Mouse (Mus musculus) heart, embryonic 14.5 days (tissue): ENCODE measurements around the gene Clip4. TPM values are rescaled to one million over a fixed set of nuclear protein-coding genes. Genes with fewer than 3 reads are reported as not detected.

Source experiments
- ATAC-seq: fragments of 200-750 bp; cut with Nextera tagmentation; 2 replicates; pipeline ENCODE4 v1.8.0; 2017; ENCODE audit warnings: low read depth, moderate TSS enrichment; ENCODE audit not compliant: insufficient number of reproducible peaks, insufficient read depth, low FRiP score
- H3K27ac ChIP-seq, 2 experiments: fragments of 200-500 bp in 1 of 2; fragments of 300-500 bp in 1 of 2; sonication (generic) in 1 of 2; replicated peaks in 1 of 2; 2 replicates each; pipeline ENCODE4 v1.5.1; 2012 to 2014; ENCODE audit warnings: low read depth in 2 of 2, low read length in 2 of 2, control low read depth in 1 of 2, mild to moderate bottlenecking in 1 of 2, mixed read lengths in 1 of 2; ENCODE audit not compliant: control insufficient read depth in 1 of 2, insufficient read depth in 1 of 2
- H3K27me3 ChIP-seq: fragments of 300-500 bp; sonication (generic); 2 replicates; pipeline ENCODE4 v1.6.1; 2014; ENCODE audit warnings: mild to moderate bottlenecking, low read length, control low read depth; ENCODE audit not compliant: control insufficient read depth, insufficient read depth
- H3K36me3 ChIP-seq: fragments of 300-500 bp; sonication (generic); 2 replicates; pipeline ENCODE4 v1.6.1; 2014; ENCODE audit warnings: mild to moderate bottlenecking, control low read depth, low read length, mixed read lengths; ENCODE audit not compliant: control insufficient read depth, insufficient read depth
- H3K4me1 ChIP-seq, 2 experiments: fragments of 200-500 bp in 1 of 2; fragments of 300-500 bp in 1 of 2; sonication (generic) in 1 of 2; 2 replicates each; pipeline ENCODE4 v1.6.1; 2012 to 2014; ENCODE audit warnings: low read length in 2 of 2, control low read depth in 1 of 2, mixed read lengths in 1 of 2; ENCODE audit not compliant: control insufficient read depth in 2 of 2, insufficient read depth in 2 of 2
- H3K4me2 ChIP-seq: fragments of 300-500 bp; sonication (generic); 2 replicates; pipeline ENCODE4 v1.6.1; 2014; ENCODE audit warnings: mild to moderate bottlenecking, low read length
- H3K4me3 ChIP-seq, 2 experiments: fragments of 200-500 bp in 1 of 2; fragments of 300-500 bp in 1 of 2; sonication (generic) in 1 of 2; 2 replicates each; pipeline ENCODE4 v1.5.1; 2012 to 2014; ENCODE audit warnings: low read length in 2 of 2, mild to moderate bottlenecking in 2 of 2, control low read depth in 1 of 2, low read depth in 1 of 2, moderate library complexity in 1 of 2; ENCODE audit not compliant: control insufficient read depth in 1 of 2, insufficient read depth in 1 of 2
- H3K9ac ChIP-seq: fragments of 300-500 bp; sonication (generic); 2 replicates; pipeline ENCODE4 v1.6.1; 2014; ENCODE audit warnings: mild to moderate bottlenecking, low read length
- H3K9me3 ChIP-seq: fragments of 300-500 bp; sonication (generic); 2 replicates; pipeline ENCODE4 v1.6.1; 2016; ENCODE audit warnings: low read length, control low read depth; ENCODE audit not compliant: control insufficient read depth
- WGBS: fragments of 180-500 bp; shearing (Covaris S2); extraction: QIAGEN DNeasy Blood & Tissue Kit; methylation state at CpG from one replicate; pipeline ENCODE4 v1.1.7; 2014; 5-methylcytosine and 5-hydroxymethylcytosine counted together
- polyA plus RNA-seq: library from polyadenylated mRNA; unstranded; fragments of >200 nt; fragmentation: Nextera tagmentation; extraction: Ambion mirVana; gene quantifications from 2 replicates; pipeline ENCODE4 v1.2.1, GENCODE M21; 2014

Gene Clip4
- polyA plus RNA-seq, 1 experiment from 2014 or later: 45.3 TPM

DNA sequence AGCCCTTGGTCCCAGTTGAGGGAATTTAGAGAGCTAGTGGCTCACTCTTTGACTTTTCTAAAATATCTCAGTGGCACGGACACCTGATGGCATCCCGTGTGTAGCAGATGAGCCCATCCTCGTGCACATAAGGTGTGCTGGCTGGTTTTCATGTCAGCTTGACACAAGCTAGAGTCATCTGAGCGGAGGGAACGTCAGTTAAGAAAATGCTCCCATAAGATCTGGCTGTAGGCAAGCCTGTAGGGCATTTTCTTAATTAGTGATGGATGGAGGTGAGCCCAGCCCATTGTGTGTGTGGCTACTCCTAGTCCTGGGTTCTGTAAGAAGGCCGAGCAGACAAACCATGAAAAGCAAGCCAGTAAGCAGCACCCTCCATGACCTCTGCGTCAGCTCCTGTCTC lies 103.7 kb downstream of the Clip4 start:
- WGBS: 81% methylated on average over 7 of the region's 7 CpGs
- ATAC-seq: no peak
- Histone ChIP-seq H3K27ac (no peak overlapping the region), H3K9ac (no peak overlapping the region), H3K4me2 (no peak overlapping the region), H3K36me3 (no peaks in the 10 kb centered on the region), H3K9me3 (0 out of 2 replicates have a peak, but pooled peaks cover 2% of the 10 kb centered on the region), H3K4me3 (no peak overlapping the region), H3K27me3 (no peaks in the 10 kb centered on the region), H3K4me1 (peaks cover 4% of the 10 kb centered on the region in 2 experiments; a peak in 2 of 4 replicates)

DNA sequence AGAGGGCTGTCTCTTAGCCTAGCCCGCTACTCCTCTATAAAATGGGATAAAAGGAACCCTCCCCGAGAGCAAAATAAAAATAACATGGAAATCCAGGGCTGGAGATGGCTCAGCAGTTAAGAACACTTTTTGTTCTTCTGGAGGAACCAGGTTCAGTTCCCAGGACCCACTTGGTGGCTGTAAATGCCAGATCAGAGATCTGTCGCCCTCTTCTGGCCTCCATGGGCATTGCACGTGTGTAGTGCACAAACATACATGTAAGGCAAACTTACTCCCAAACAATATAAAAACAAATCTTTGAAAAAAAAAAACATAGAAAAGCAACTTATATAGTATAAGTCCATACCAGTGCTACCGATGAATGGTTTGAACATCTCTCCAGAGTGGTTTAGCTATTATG lies 104.7 kb downstream of the Clip4 start:
- no peak overlapping the region for H3K9ac ChIP-seq
- WGBS: 65% methylated on average over 5 of the region's 5 CpGs
- H3K9me3 ChIP-seq: 0 out of 2 replicates have a peak, but pooled peaks cover 2% of the 10 kb centered on the region
- no peaks in the 10 kb centered on the region for H3K27me3 ChIP-seq
- no peak for ATAC-seq
- H3K4me1 ChIP-seq: peaks cover 4% of the 10 kb centered on the region in 2 experiments; a peak in 2 of 4 replicates
- H3K4me3 ChIP-seq: no peak overlapping the region
- H3K4me2 ChIP-seq: no peak overlapping the region
- H3K36me3 ChIP-seq: no peaks in the 10 kb centered on the region
- H3K27ac ChIP-seq: no peak overlapping the region

DNA sequence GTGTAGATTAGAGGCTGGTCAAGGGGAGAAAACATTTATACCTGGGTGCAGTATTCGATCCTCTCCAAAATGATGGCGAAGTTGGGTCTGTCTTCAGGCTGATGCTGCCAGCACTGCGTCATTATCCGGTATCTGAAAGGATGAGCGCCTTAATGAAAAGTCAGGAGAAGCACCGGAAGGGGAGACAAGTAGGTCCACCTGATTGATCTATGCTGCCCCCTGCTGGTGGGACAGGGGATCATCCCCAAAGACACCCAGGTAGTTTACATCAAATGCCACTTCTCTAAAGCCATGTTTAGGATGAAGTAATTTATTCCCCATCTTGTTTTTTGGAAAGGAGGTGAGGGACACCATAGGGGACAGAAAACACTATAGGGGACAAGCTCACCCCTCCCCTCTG lies 105.8 kb downstream of the Clip4 start:
- H3K9me3 ChIP-seq: 0 out of 2 replicates have a peak, but pooled peaks cover 2% of the 10 kb centered on the region
- no peaks in the 10 kb centered on the region for H3K27me3 ChIP-seq
- no peak overlapping the region for H3K27ac ChIP-seq
- H3K36me3 ChIP-seq: no peaks in the 10 kb centered on the region
- H3K4me1 ChIP-seq: peaks cover 2 to 3% of the 10 kb centered on the region in 2 experiments; a peak in 2 of 4 replicates
- H3K4me2 ChIP-seq: no peak overlapping the region
- 46% methylated on average over 6 of the region's 6 CpGs for WGBS
- H3K4me3 ChIP-seq: no peak overlapping the region
- no peak for ATAC-seq
- H3K9ac ChIP-seq: no peak overlapping the region

DNA sequence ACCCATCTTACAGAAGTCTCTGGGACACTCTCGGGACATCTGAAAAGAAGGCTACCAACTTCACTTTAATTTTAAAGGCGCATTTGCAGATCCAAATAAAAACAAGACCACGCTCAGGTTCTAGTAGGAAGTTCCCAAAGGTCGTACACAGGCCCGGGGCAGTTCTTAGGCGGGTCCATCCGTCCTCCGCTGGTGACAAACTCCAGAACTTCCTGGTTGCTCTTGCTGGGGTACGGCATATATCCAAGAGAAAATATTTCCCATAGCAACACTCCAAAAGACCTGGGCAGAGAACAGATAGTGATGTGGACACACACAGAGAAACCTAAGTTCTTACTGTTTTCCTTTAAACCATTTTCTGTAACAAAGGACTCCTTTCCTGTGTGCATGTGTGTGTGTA lies 106.5 kb downstream of the Clip4 start:
- WGBS: 61% methylated on average over 9 of the region's 9 CpGs
- H3K9me3 ChIP-seq: 0 out of 2 replicates have a peak, but pooled peaks cover 2% of the 10 kb centered on the region
- no peak overlapping the region for H3K4me2 ChIP-seq
- H3K4me3 ChIP-seq: no peak overlapping the region
- H3K27me3 ChIP-seq: no peaks in the 10 kb centered on the region
- ATAC-seq: 0 out of 2 replicates have a peak, but pooled peaks have one; percentile 47
- no peaks in the 10 kb centered on the region for H3K36me3 ChIP-seq
- no peak overlapping the region for H3K27ac ChIP-seq
- H3K4me1 ChIP-seq: no peaks in the 10 kb centered on the region
- H3K9ac ChIP-seq: no peak overlapping the region

DNA sequence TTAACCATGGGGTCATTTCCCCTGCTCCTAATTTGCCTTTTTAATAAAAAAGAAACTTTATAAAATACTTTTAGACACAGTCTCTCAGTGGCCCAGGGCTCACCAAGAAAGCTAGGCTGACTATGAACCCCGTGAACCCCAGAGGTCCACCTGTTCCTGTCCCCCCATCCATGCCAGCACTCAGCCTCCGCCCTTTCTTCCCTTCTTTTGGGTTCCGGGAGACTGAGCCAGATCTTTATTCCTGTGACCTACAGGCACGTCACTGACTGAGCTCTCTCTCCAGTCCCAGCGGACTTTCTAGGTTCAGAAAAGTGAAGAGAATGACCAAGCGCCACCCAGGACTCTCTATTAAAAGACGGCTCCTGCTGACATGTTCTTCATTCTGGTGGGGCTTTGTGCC lies 107.2 kb downstream of the Clip4 start:
- no peaks in the 10 kb centered on the region for H3K36me3 ChIP-seq
- no peaks in the 10 kb centered on the region for H3K4me1 ChIP-seq
- no peak overlapping the region for H3K9ac ChIP-seq
- H3K9me3 ChIP-seq: 0 out of 2 replicates have a peak, but pooled peaks cover 2% of the 10 kb centered on the region
- H3K27ac ChIP-seq: peak overlapping the region; percentile 39 to 64; a peak in 2 of 4 replicates
- WGBS: 61% methylated on average over 7 of the region's 7 CpGs
- no peak overlapping the region for H3K4me2 ChIP-seq
- no peak overlapping the region for H3K4me3 ChIP-seq
- no peak for ATAC-seq
- no peaks in the 10 kb centered on the region for H3K27me3 ChIP-seq

DNA sequence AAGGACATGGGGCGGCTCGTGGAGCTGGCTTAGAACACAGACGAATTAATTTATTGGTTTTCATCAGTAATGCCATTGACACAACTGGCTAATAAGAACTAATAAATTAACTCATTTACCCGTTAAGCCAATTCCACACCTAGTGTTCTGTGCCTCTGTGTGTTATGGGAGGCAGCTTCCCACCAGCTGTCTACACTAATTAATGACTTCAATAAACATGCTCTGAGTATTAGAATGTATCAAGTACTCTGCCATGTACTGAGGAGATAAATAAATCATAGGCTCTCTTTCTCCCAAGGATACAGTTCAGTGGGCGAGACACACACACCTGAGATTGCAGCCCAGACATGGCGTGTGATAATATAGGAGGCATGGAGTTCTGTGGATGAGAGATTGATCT lies 113.1 kb downstream of the Clip4 start:
- no peaks in the 10 kb centered on the region for H3K4me1 ChIP-seq
- H3K27ac ChIP-seq: no peak overlapping the region
- no peak overlapping the region for H3K9ac ChIP-seq
- H3K9me3 ChIP-seq: peaks cover 4% of the 10 kb centered on the region; the same call in 1 of the 2 replicates
- H3K36me3 ChIP-seq: no peaks in the 10 kb centered on the region
- no peak overlapping the region for H3K4me2 ChIP-seq
- ATAC-seq: no peak
- WGBS: 88% methylated on average over 6 of the region's 6 CpGs
- no peaks in the 10 kb centered on the region for H3K27me3 ChIP-seq
- H3K4me3 ChIP-seq: no peak overlapping the region

DNA sequence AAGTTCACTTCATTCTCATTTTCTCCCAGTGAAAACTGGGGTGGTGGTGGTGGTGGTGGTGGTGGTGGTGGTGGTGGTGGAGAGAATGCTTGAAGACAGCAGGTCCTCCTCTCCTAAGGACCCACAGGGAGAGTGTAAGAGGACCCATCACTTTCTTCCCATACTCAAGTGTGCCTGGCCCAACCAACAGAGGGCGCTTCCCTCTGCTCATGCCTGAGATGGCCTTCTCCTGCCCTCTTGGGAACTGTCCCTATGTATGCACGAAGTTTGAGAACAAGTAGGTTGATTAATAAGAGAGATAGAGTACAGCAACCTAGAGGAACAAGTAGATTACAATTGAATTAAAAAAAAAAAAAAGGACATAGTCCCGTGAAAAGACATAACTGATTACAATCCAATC lies 140.8 kb downstream of the Clip4 start:
- no peak for ATAC-seq
- H3K4me3 ChIP-seq: no peak overlapping the region
- WGBS: 44% methylated on average over 3 of the region's 3 CpGs

DNA sequence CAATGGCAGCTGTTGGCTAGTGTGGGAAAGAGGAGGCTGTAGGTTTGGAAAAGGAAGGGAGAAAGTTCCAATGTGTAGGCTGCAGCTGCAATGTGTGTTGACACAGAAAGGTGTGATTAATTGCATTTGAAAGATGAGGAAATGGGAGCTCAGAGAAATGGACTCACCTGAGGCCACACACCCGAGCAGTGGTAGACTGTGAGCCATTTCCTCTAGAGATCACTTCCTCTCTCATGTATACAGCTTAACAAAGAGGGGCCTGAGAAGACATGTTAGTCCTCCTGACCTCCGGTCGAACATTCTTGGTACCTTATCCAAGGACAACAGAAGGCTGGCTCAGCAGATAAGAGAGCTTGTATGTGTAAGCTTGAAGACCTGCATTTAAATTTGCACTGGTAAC lies 144.9 kb downstream of the Clip4 start:
- H3K4me3 ChIP-seq: no peak overlapping the region
- H3K9me3 ChIP-seq: no peaks in the 10 kb centered on the region
- 38% methylated on average over 3 of the region's 3 CpGs for WGBS
- no peak for ATAC-seq
- no peak overlapping the region for H3K9ac ChIP-seq
- no peaks in the 10 kb centered on the region; a peak in 1 of 4 replicates for H3K4me1 ChIP-seq
- no peak overlapping the region for H3K27ac ChIP-seq
- H3K36me3 ChIP-seq: no peaks in the 10 kb centered on the region
- H3K27me3 ChIP-seq: no peaks in the 10 kb centered on the region
- no peak overlapping the region for H3K4me2 ChIP-seq

More for the DNA sequence above, 140.8 kb downstream of the Clip4 start:
- H3K4me1 ChIP-seq: no peaks in the 10 kb centered on the region
- H3K9me3 ChIP-seq: no peaks in the 10 kb centered on the region
- H3K4me2 ChIP-seq: no peak overlapping the region
- H3K9ac ChIP-seq: no peak overlapping the region
- H3K27me3 ChIP-seq: no peaks in the 10 kb centered on the region
- no peak overlapping the region for H3K27ac ChIP-seq
- no peaks in the 10 kb centered on the region for H3K36me3 ChIP-seq
